Mouse (Mus musculus): Measurements from ENCODE around the gene Gorasp1. TPM values are rescaled to one million over a fixed set of nuclear protein-coding genes. Genes with fewer than 3 reads are reported as not detected.

Gorasp1 gene
- total RNA-seq, 1 experiment, result 16.8 TPM

- in situ Hi-C loops (cut with MboI; ENCODE audit: low sequenced_read_pairs in 2 of 2, unreplicated experiment in 2 of 2), result no loop called here
- Histone ChIP-seq H3K9ac (ENCODE audit: insufficient read depth, low read depth, low read length, poor library complexity, severe bottlenecking) (peak overlapping the region; percentile 70; the same call in 1 of the 2 replicates), H3K36me3 (ENCODE audit: control insufficient read depth, insufficient read depth, low read length, poor library complexity, severe bottlenecking) (peaks cover 34% of the 10 kb centered on the region), H3K4me3 (ENCODE audit: insufficient read depth in 1 of 2, low read depth in 1 of 2, low read length in 2 of 2, poor library complexity in 1 of 2, severe bottlenecking in 1 of 2) (peak overlapping the region; percentile 37 to 50), H3K27ac (ENCODE audit: insufficient read depth, low read depth, low read length, poor library complexity, severe bottlenecking) (peak overlapping the region; percentile 78), H3K4me1 (ENCODE audit: control insufficient read depth in 2 of 2, insufficient read depth in 2 of 2, low read length in 2 of 2, poor library complexity in 1 of 2) (peaks cover 6 to 42% of the 10 kb centered on the region in 2 experiments), H3K9me3 (ENCODE audit: control insufficient read depth, insufficient read depth, low read depth, low read length) (no peaks in the 10 kb centered on the region)
- no peak for DNase-seq (ENCODE audit: low read depth, low spot score)
- TF ChIP-seq ZC3H11A (IDR thresholded peaks at IDR 0.05; ENCODE audit: borderline replicate concordance, low read depth, low read length) (no peak), ZNF384 (IDR thresholded peaks at IDR 0.05; ENCODE audit: low read depth, low read length) (no peak), CHD2 (IDR thresholded peaks at IDR 0.05; ENCODE audit: low read depth, low read length) (no peak), HCFC1 (IDR thresholded peaks at IDR 0.05; ENCODE audit: borderline replicate concordance, insufficient read depth, low read length) (no peak), MAFK (IDR thresholded peaks at IDR 0.05; ENCODE audit: insufficient read depth, low read depth, low read length) (no peak)
These were observed 39.6 kb upstream of the Gorasp1 start for GRCm38 (mm10) chr9:119976704-119977556.

GRCm38 (mm10) chr9:119975286-119975685 lies 37.9 kb upstream of the Gorasp1 start:
- peaks cover 2 to 40% of the 10 kb centered on the region in 2 experiments for H3K4me1 ChIP-seq (ENCODE audit: control insufficient read depth in 2 of 2, insufficient read depth in 2 of 2, low read length in 2 of 2, poor library complexity in 1 of 2)
- in situ Hi-C loops (cut with MboI; ENCODE audit: low sequenced_read_pairs in 2 of 2, unreplicated experiment in 2 of 2), result no loop called here

GRCm38 (mm10) chr9:119974609-119975008 lies 37.2 kb upstream of the Gorasp1 start:
- no peak overlapping the region for H3K27ac ChIP-seq (ENCODE audit: insufficient read depth, low read depth, low read length, poor library complexity, severe bottlenecking)
- H3K4me1 ChIP-seq (ENCODE audit: control insufficient read depth in 2 of 2, insufficient read depth in 2 of 2, low read length in 2 of 2, poor library complexity in 1 of 2), result peaks cover 2 to 37% of the 10 kb centered on the region in 2 experiments
- DNase-seq (ENCODE audit: low read depth, low spot score), result no peak
- in situ Hi-C loops (cut with MboI; ENCODE audit: low sequenced_read_pairs in 2 of 2, unreplicated experiment in 2 of 2), result no loop called here
- no peak for TF ChIP-seq HCFC1 (IDR thresholded peaks at IDR 0.05; ENCODE audit: borderline replicate concordance, insufficient read depth, low read length)
- TF ChIP-seq MAFK (IDR thresholded peaks at IDR 0.05; ENCODE audit: insufficient read depth, low read depth, low read length), result no peak
- TF ChIP-seq ZNF384 (IDR thresholded peaks at IDR 0.05; ENCODE audit: low read depth, low read length), result no peak
- TF ChIP-seq ZC3H11A (IDR thresholded peaks at IDR 0.05; ENCODE audit: borderline replicate concordance, low read depth, low read length), result no peak
- TF ChIP-seq CHD2 (IDR thresholded peaks at IDR 0.05; ENCODE audit: low read depth, low read length), result no peak
- no peaks in the 10 kb centered on the region for H3K9me3 ChIP-seq (ENCODE audit: control insufficient read depth, insufficient read depth, low read depth, low read length)
- peaks cover 42% of the 10 kb centered on the region for H3K36me3 ChIP-seq (ENCODE audit: control insufficient read depth, insufficient read depth, low read length, poor library complexity, severe bottlenecking)
- H3K4me3 ChIP-seq (ENCODE audit: insufficient read depth in 1 of 2, low read depth in 1 of 2, low read length in 2 of 2, poor library complexity in 1 of 2, severe bottlenecking in 1 of 2), result peak overlapping the region; percentile 67 to 70; a peak in 3 of 4 replicates
- no peak overlapping the region for H3K9ac ChIP-seq (ENCODE audit: insufficient read depth, low read depth, low read length, poor library complexity, severe bottlenecking)

More at GRCm38 (mm10) chr9:119975286-119975685, 37.9 kb upstream of the Gorasp1 start:
- DNase-seq (ENCODE audit: low read depth, low spot score), result no peak
- TF ChIP-seq ZC3H11A (IDR thresholded peaks at IDR 0.05; ENCODE audit: borderline replicate concordance, low read depth, low read length), result no peak
- TF ChIP-seq MAFK (IDR thresholded peaks at IDR 0.05; ENCODE audit: insufficient read depth, low read depth, low read length), result no peak
- no peak for TF ChIP-seq ZNF384 (IDR thresholded peaks at IDR 0.05; ENCODE audit: low read depth, low read length)
- no peak for TF ChIP-seq HCFC1 (IDR thresholded peaks at IDR 0.05; ENCODE audit: borderline replicate concordance, insufficient read depth, low read length)
- TF ChIP-seq CHD2 (IDR thresholded peaks at IDR 0.05; ENCODE audit: low read depth, low read length), result no peak
- Histone ChIP-seq H3K9me3 (ENCODE audit: control insufficient read depth, insufficient read depth, low read depth, low read length) (no peaks in the 10 kb centered on the region), H3K27ac (ENCODE audit: insufficient read depth, low read depth, low read length, poor library complexity, severe bottlenecking) (no peak overlapping the region), H3K4me3 (ENCODE audit: insufficient read depth in 1 of 2, low read depth in 1 of 2, low read length in 2 of 2, poor library complexity in 1 of 2, severe bottlenecking in 1 of 2) (no peak overlapping the region), H3K36me3 (ENCODE audit: control insufficient read depth, insufficient read depth, low read length, poor library complexity, severe bottlenecking) (peaks cover 44% of the 10 kb centered on the region), H3K9ac (ENCODE audit: insufficient read depth, low read depth, low read length, poor library complexity, severe bottlenecking) (no peak overlapping the region)

- DNase-seq (ENCODE audit: low read depth, low spot score), result peak; percentile 81
- peaks cover 42% of the 10 kb centered on the region for H3K36me3 ChIP-seq (ENCODE audit: control insufficient read depth, insufficient read depth, low read length, poor library complexity, severe bottlenecking)
- peaks cover under 1 to 30% of the 10 kb centered on the region in 2 experiments for H3K4me1 ChIP-seq (ENCODE audit: control insufficient read depth in 2 of 2, insufficient read depth in 2 of 2, low read length in 2 of 2, poor library complexity in 1 of 2)
- H3K9me3 ChIP-seq (ENCODE audit: control insufficient read depth, insufficient read depth, low read depth, low read length), result no peaks in the 10 kb centered on the region
- peak overlapping the region; percentile 67 to 70 for H3K4me3 ChIP-seq (ENCODE audit: insufficient read depth in 1 of 2, low read depth in 1 of 2, low read length in 2 of 2, poor library complexity in 1 of 2, severe bottlenecking in 1 of 2)
- H3K9ac ChIP-seq (ENCODE audit: insufficient read depth, low read depth, low read length, poor library complexity, severe bottlenecking), result peak overlapping the region; percentile 68
- TF ChIP-seq MAFK (IDR thresholded peaks at IDR 0.05; ENCODE audit: insufficient read depth, low read depth, low read length) (no peak), CHD2 (IDR thresholded peaks at IDR 0.05; ENCODE audit: low read depth, low read length) (no peak), ZNF384 (IDR thresholded peaks at IDR 0.05; ENCODE audit: low read depth, low read length) (no peak), ZC3H11A (IDR thresholded peaks at IDR 0.05; ENCODE audit: borderline replicate concordance, low read depth, low read length) (no peak), HCFC1 (IDR thresholded peaks at IDR 0.05; ENCODE audit: borderline replicate concordance, insufficient read depth, low read length) (no peak)
- in situ Hi-C loops (cut with MboI; ENCODE audit: low sequenced_read_pairs in 2 of 2, unreplicated experiment in 2 of 2), result no loop called here
- no peak overlapping the region for H3K27ac ChIP-seq (ENCODE audit: insufficient read depth, low read depth, low read length, poor library complexity, severe bottlenecking)
These were observed 36.6 kb upstream of the Gorasp1 start for GRCm38 (mm10) chr9:119973869-119974520.
